Mouse (Mus musculus) forebrain, embryonic 11.5 days (tissue): ENCODE results near the gene Rhbg. TPM values are rescaled to one million over a fixed set of nuclear protein-coding genes. Genes with fewer than 3 reads are reported as not detected.
A peak's percentile ranks its signal among the peaks of the same experiment; 100 is the strongest.

Source experiments
- ATAC-seq: fragments of 200-750 bp; cut with Nextera tagmentation; replicated peaks from 2 replicates; pipeline ENCODE4 v1.8.0; 2017; ENCODE audit warnings: moderate TSS enrichment; ENCODE audit not compliant: low FRiP score
- DNase-seq: peaks from one replicate; pipeline ENCODE4 v3.0.0-alpha.2; 2017; ENCODE audit warnings: low spot score
- H3K27ac ChIP-seq: fragments of 300-500 bp; sonication (generic); 2 replicates; pipeline ENCODE4 v1.5.1; 2014; ENCODE audit warnings: low read depth, low read length
- H3K27me3 ChIP-seq: fragments of 300-500 bp; sonication (generic); 2 replicates; pipeline ENCODE4 v1.6.1; 2014; ENCODE audit warnings: mild to moderate bottlenecking, low read length, mixed read lengths; ENCODE audit not compliant: control insufficient read depth, insufficient read depth
- H3K36me3 ChIP-seq: fragments of 300-500 bp; sonication (generic); 2 replicates; pipeline ENCODE4 v1.6.1; 2014; ENCODE audit warnings: mild to moderate bottlenecking, low read length, moderate library complexity, mixed read lengths; ENCODE audit not compliant: control insufficient read depth, insufficient read depth
- H3K4me1 ChIP-seq: fragments of 300-500 bp; sonication (generic); replicated peaks from 2 replicates; pipeline ENCODE4 v1.6.1; 2014; ENCODE audit warnings: low read length, mixed read lengths; ENCODE audit not compliant: control insufficient read depth, insufficient read depth
- H3K4me2 ChIP-seq: fragments of 300-500 bp; sonication (generic); 2 replicates; pipeline ENCODE4 v1.6.1; 2014; ENCODE audit warnings: low read depth, mild to moderate bottlenecking, low read length, moderate library complexity, mixed read lengths; ENCODE audit not compliant: severe bottlenecking
- H3K4me3 ChIP-seq: fragments of 300-500 bp; sonication (generic); 2 replicates; pipeline ENCODE4 v1.5.1; 2014; ENCODE audit warnings: low read depth, low read length
- H3K9ac ChIP-seq: fragments of 300-500 bp; sonication (generic); 2 replicates; pipeline ENCODE4 v1.6.1; 2014; ENCODE audit warnings: low read length
- H3K9me3 ChIP-seq: fragments of 300-500 bp; sonication (generic); 2 replicates; pipeline ENCODE4 v1.6.1; 2016; ENCODE audit warnings: low read length, mixed read lengths; ENCODE audit not compliant: control insufficient read depth
- WGBS: fragments of 180-500 bp; shearing (Covaris S2); extraction: QIAGEN DNeasy Blood & Tissue Kit; methylation state at CpG from one replicate; pipeline ENCODE4 v1.1.7; 2014; 5-methylcytosine and 5-hydroxymethylcytosine counted together
- polyA plus RNA-seq: library from polyadenylated mRNA; unstranded; fragments of >200 nt; fragmentation: Nextera tagmentation; extraction: Ambion mirVana; gene quantifications from 2 replicates; pipeline ENCODE4 v1.2.1, GENCODE M21; 2014

Rhbg gene
- polyA plus RNA-seq, 1 experiment from 2014 or later: not detected

- H3K4me1 ChIP-seq: peaks cover 45% of the 10 kb centered on the region
- peaks cover 31% of the 10 kb centered on the region for H3K27me3 ChIP-seq
- H3K4me3 ChIP-seq: peak overlapping the region; percentile 63
- ATAC-seq (no peak), DNase-seq (no peak)
- peaks cover 14% of the 10 kb centered on the region for H3K36me3 ChIP-seq
- peak overlapping the region; percentile 62 for H3K9ac ChIP-seq
- 8% methylated on average over 6 of the region's 6 CpGs for WGBS
- no peaks in the 10 kb centered on the region for H3K9me3 ChIP-seq
- H3K4me2 ChIP-seq: peak overlapping the region; percentile 79; the same call in 1 of the 2 replicates
- H3K27ac ChIP-seq: peak overlapping the region; percentile 89
Measured at GRCm38 (mm10) chr3:88220842-88221241, 33.7 kb downstream of the Rhbg start.

- Histone ChIP-seq H3K9me3 (no peaks in the 10 kb centered on the region), H3K27me3 (peaks cover 31% of the 10 kb centered on the region), H3K27ac (peak overlapping the region; percentile 89), H3K4me3 (peak overlapping the region; percentile 63), H3K4me1 (peaks cover 41% of the 10 kb centered on the region), H3K4me2 (peak overlapping the region; percentile 79), H3K9ac (peak overlapping the region; percentile 62), H3K36me3 (peaks cover 14% of the 10 kb centered on the region)
- WGBS: 9% methylated on average over 9 of the region's 9 CpGs
- peak; percentile 61 for ATAC-seq
- DNase-seq: peak; percentile 82
Measured at GRCm38 (mm10) chr3:88219940-88220339, 34.6 kb downstream of the Rhbg start.

- ATAC-seq: no peak
- no peaks in the 10 kb centered on the region for H3K9me3 ChIP-seq
- H3K36me3 ChIP-seq: peaks cover 6% of the 10 kb centered on the region
- H3K9ac ChIP-seq: peak overlapping the region; percentile 97
- peak overlapping the region; percentile 79 for H3K4me2 ChIP-seq
- H3K4me3 ChIP-seq: peak overlapping the region; percentile 63
- peak overlapping the region; percentile 89 for H3K27ac ChIP-seq
- 18% methylated on average over 1 of the region's 2 CpGs for WGBS
- peak; percentile 57 for DNase-seq
- H3K27me3 ChIP-seq: peaks cover 39% of the 10 kb centered on the region
- peaks cover 29% of the 10 kb centered on the region for H3K4me1 ChIP-seq
Measured at GRCm38 (mm10) chr3:88217679-88218078, 36.8 kb downstream of the Rhbg start.

- WGBS: 6% methylated on average over 7 of the region's 7 CpGs
- peaks cover 22% of the 10 kb centered on the region for H3K4me1 ChIP-seq
- H3K9me3 ChIP-seq: no peaks in the 10 kb centered on the region
- H3K4me3 ChIP-seq: peak overlapping the region; percentile 63
- H3K4me2 ChIP-seq: peak overlapping the region; percentile 79
- peak; percentile 53 for DNase-seq
- H3K36me3 ChIP-seq: peaks cover 6% of the 10 kb centered on the region
- H3K27ac ChIP-seq: peak overlapping the region; percentile 89
- ATAC-seq: no peak
- peak overlapping the region; percentile 97 for H3K9ac ChIP-seq
- peaks cover 43% of the 10 kb centered on the region for H3K27me3 ChIP-seq
Measured at GRCm38 (mm10) chr3:88216534-88217326, 37.8 kb downstream of the Rhbg start.

GRCm38 (mm10) chr3:88216116-88216515, 38.4 kb downstream of the Rhbg start:
- Histone ChIP-seq H3K9ac (peak overlapping the region; percentile 97), H3K4me2 (peak overlapping the region; percentile 79), H3K9me3 (no peaks in the 10 kb centered on the region), H3K27ac (peak overlapping the region; percentile 89), H3K27me3 (peaks cover 42% of the 10 kb centered on the region), H3K4me3 (peak overlapping the region; percentile 63), H3K36me3 (peaks cover 4% of the 10 kb centered on the region), H3K4me1 (peaks cover 16% of the 10 kb centered on the region)
- DNase-seq (peak; percentile 55), ATAC-seq (no peak)
- 2% methylated on average over 6 of the region's 6 CpGs for WGBS

GRCm38 (mm10) chr3:88215553-88216004, 38.9 kb downstream of the Rhbg start:
- Histone ChIP-seq H3K27me3 (peaks cover 39% of the 10 kb centered on the region), H3K9me3 (no peaks in the 10 kb centered on the region), H3K36me3 (peaks cover under 1% of the 10 kb centered on the region; the same call in 1 of the 2 replicates), H3K4me3 (peak overlapping the region; percentile 63), H3K9ac (peak overlapping the region; percentile 97), H3K4me1 (peaks cover 15% of the 10 kb centered on the region), H3K27ac (peak overlapping the region; percentile 89), H3K4me2 (peak overlapping the region; percentile 79)
- DNase-seq: peak; percentile 77
- ATAC-seq: no peak
- 0% methylated on average over 23 of the region's 23 CpGs for WGBS

- WGBS: 1% methylated on average over 48 of the region's 48 CpGs
- H3K36me3 ChIP-seq: no peaks in the 10 kb centered on the region; the same call in 1 of the 2 replicates
- no peaks in the 10 kb centered on the region for H3K9me3 ChIP-seq
- peaks cover 13% of the 10 kb centered on the region for H3K4me1 ChIP-seq
- peak overlapping the region; percentile 63 for H3K4me3 ChIP-seq
- peak overlapping the region; percentile 89 for H3K27ac ChIP-seq
- DNase-seq: peak; percentile 76
- peak; percentile 12; the same call in 1 of the 2 replicates for ATAC-seq
- peaks cover 34% of the 10 kb centered on the region for H3K27me3 ChIP-seq
- H3K4me2 ChIP-seq: peak overlapping the region; percentile 79
- H3K9ac ChIP-seq: peak overlapping the region; percentile 97
Measured at GRCm38 (mm10) chr3:88214971-88215552, 39.4 kb downstream of the Rhbg start.

- H3K27me3 ChIP-seq: peaks cover 32% of the 10 kb centered on the region
- WGBS: under 1% methylated on average over 42 of the region's 42 CpGs
- H3K9ac ChIP-seq: peak overlapping the region; percentile 97
- peak overlapping the region; percentile 79 for H3K4me2 ChIP-seq
- H3K9me3 ChIP-seq: no peaks in the 10 kb centered on the region
- no peaks in the 10 kb centered on the region; the same call in 1 of the 2 replicates for H3K36me3 ChIP-seq
- peak overlapping the region; percentile 63 for H3K4me3 ChIP-seq
- DNase-seq (peak; percentile 95), ATAC-seq (peak; percentile 90)
- H3K27ac ChIP-seq: peak overlapping the region; percentile 99
- peaks cover 13% of the 10 kb centered on the region for H3K4me1 ChIP-seq
Measured at GRCm38 (mm10) chr3:88214197-88214938, 40.1 kb downstream of the Rhbg start.
